Mouse (Mus musculus): ENCODE data around the gene Bmp4. TPM values are rescaled to one million over a fixed set of nuclear protein-coding genes. Genes with fewer than 3 reads are reported as not detected.

Gene Bmp4
- total RNA-seq, 2 experiments from 2014 or later = 5.0 to 5.4 TPM

DNA sequence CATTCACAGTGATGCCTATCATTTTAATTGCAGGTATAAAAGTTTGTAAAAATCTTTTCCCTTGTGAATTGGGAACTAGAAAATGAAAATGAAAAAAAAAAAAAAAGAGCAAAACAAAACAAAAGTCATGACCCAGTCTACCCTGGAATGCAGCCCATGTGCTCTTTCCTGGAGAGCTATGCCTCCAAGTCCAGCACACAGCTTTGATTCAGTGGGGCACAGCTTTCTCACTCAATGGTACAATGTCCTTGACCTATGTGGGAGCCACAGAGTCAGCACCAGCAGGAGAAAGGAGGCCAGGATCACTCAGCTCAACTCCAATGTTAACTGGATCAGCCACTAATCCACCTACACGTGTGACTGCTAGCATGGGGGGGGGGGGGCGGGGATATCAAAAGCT, 9.5 kb upstream of the Bmp4 start:
- TF ChIP-seq CTCF (IDR thresholded peaks at IDR 0.05) = no peak
- H3K4me3 ChIP-seq = no peak overlapping the region
- no peak overlapping the region for H3K27ac ChIP-seq
- DNase-seq = no peak
- intact Hi-C loops (cut with DNase I) = no loop called here

DNA sequence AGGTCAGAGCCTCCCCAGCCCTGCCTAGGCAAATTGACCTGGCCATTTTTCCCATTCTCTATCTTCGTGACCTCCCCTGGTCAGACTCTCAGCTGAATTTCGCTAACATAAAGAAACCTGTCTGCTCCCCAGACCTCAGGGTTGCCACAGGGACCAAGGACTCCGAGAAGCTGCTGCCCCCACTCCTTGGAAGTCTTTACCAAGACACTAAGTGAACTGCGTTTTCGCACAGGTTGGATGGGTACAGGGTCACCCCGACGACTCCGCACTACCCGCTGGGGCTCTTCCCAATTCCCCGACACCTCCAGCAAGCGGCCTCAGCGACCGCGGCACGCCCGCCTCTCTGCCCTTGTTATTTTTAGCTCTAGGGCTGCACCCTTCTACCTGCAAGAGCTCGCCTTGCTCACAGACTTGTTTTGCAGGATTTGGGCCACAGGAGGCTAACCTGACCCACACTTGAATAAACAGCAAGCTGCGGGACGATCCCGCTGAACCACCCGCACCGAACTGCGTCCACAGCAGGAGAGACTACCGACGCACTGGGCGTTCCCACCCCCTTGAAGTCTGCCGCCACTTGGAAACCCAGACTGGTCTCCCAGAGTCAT, 7.7 kb upstream of the Bmp4 start:
- peak overlapping the region; percentile 39 for H3K4me3 ChIP-seq
- no peak for DNase-seq
- intact Hi-C loops (cut with DNase I) = no loop called here

DNA sequence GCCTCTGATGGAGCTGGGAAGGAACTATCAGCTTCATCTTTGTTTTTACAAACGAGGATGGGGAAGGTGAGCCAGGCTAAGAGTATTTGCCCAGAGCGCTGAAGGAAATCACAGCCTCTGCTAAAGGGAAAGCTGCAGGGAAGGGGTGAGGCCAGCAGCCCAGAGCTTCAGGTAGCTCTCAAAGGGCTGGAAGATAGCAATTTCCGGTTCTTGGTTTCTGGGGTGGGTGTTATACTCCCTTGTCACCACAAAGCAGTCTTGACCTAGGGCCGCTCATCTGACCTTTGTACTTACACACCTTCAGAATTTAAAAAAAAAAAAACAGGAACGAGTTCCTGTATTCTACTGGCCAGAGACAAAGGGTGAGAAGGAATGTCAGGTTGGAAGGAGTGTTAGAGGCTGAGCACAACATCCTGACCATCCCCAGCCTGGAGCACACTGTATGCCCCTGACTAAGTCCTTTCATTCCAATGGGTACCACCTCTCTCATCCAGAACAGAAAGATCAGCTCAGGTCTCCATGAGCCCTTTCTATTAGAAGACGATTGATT, 1.2 kb upstream of the Bmp4 start:
- Histone ChIP-seq H3K4me3 (no peak overlapping the region), H3K27ac (no peak overlapping the region)
- no peak for DNase-seq
- intact Hi-C loops (cut with DNase I) = no loop called here
- no peak for TF ChIP-seq CTCF (IDR thresholded peaks at IDR 0.05)

More for the DNA sequence above, 7.7 kb upstream of the Bmp4 start:
- no peak overlapping the region for H3K27ac ChIP-seq
- TF ChIP-seq CTCF (IDR thresholded peaks at IDR 0.05) = peak; percentile 5; the same call in 1 of the 2 replicates

GRCm38 (mm10) chr14:46389438-46390248, 826 bp downstream of the Bmp4 start:
- DNase-seq = no peak
- no peak for TF ChIP-seq CTCF (IDR thresholded peaks at IDR 0.05)
- intact Hi-C loops (cut with DNase I) = loop anchor here (5.0 to 10.0 kb wide), 3 partner anchors 72 to 335 kb away; no protein-coding TSS in a partner anchor
- H3K27ac ChIP-seq = peak overlapping the region; percentile 84
- peak overlapping the region; percentile 71 for H3K4me3 ChIP-seq

- peak; percentile 70 for DNase-seq
- intact Hi-C loops (cut with DNase I) = loop anchor here (5.0 to 10.0 kb wide), 3 partner anchors 71 to 336 kb away; no protein-coding TSS in a partner anchor
- Histone ChIP-seq H3K27ac (peak overlapping the region; percentile 84), H3K4me3 (peak overlapping the region; percentile 71)
- peak; percentile 56 for TF ChIP-seq CTCF (IDR thresholded peaks at IDR 0.05)
These were observed 1.8 kb downstream of the Bmp4 start for GRCm38 (mm10) chr14:46388636-46389035.

- intact Hi-C loops (cut with DNase I) = loop anchor here (5.0 to 10.0 kb wide), 3 partner anchors 71 to 337 kb away; no protein-coding TSS in a partner anchor
- peak; percentile 72 for DNase-seq
- Histone ChIP-seq H3K4me3 (peak overlapping the region; percentile 71), H3K27ac (peak overlapping the region; percentile 84)
- no peak; the same call in 1 of the 2 replicates for TF ChIP-seq CTCF (IDR thresholded peaks at IDR 0.05)
These were observed 2.5 kb downstream of the Bmp4 start for GRCm38 (mm10) chr14:46387821-46388481.

- TF ChIP-seq CTCF (IDR thresholded peaks at IDR 0.05) = no peak
- intact Hi-C loops (cut with DNase I) = loop anchor here (5.0 to 10.0 kb wide), 3 partner anchors 70 to 337 kb away; no protein-coding TSS in a partner anchor
- peak; percentile 92 for DNase-seq
These were observed 3.2 kb downstream of the Bmp4 start for GRCm38 (mm10) chr14:46387357-46387671.

GRCm38 (mm10) chr14:46386478-46387356, 3.8 kb downstream of the Bmp4 start:
- intact Hi-C loops (cut with DNase I) = loop anchor here (5.0 to 10.0 kb wide), 3 partner anchors 69 to 338 kb away; no protein-coding TSS in a partner anchor
- H3K4me3 ChIP-seq = peak overlapping the region; percentile 71
- DNase-seq = peak; percentile 50
- TF ChIP-seq CTCF (IDR thresholded peaks at IDR 0.05) = no peak
- peak overlapping the region; percentile 84 for H3K27ac ChIP-seq

More at GRCm38 (mm10) chr14:46387357-46387671, 3.2 kb downstream of the Bmp4 start:
- Histone ChIP-seq H3K27ac (peak overlapping the region; percentile 84), H3K4me3 (peak overlapping the region; percentile 71)

DNA sequence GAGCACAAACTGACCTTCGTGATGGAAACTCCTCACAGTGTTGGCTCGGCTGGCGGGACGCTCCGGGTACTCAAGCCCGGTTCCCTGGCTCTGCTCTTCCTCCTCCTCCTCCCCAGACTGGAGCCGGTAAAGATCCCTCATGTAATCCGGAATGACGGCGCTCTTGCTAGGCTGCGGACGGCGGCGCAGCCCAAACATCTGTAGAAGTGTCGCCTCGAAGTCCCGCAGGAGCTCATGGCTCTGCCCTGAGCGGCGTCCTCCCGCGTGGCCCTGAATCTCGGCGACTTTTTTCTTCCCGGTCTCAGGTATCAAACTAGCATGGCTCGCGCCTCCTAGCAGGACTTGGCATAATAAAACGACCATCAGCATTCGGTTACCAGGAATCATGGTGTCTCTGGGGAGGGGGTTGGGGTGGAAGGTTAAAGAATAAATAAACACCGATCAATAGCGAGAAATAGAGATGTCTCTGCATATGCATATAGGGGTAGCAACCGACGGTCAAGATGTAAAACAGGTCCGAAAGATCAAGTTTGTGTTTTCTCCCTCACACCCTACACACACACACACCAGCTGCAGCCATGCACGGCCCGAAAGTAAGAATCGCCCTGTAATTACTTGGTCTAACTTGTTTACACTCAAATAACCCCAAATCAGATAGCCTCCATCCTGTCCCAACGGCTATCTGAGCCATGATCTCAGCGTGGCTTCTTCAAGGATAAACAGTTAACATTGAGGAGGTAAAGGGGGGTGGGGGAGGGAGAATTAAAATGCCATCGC, 4.6 kb downstream of the Bmp4 start:
- peak overlapping the region; percentile 84 for H3K27ac ChIP-seq
- peak overlapping the region; percentile 71 for H3K4me3 ChIP-seq
- peak; percentile 45 for DNase-seq
- no peak for TF ChIP-seq CTCF (IDR thresholded peaks at IDR 0.05)
- intact Hi-C loops (cut with DNase I) = loop anchor here (5.0 to 10.0 kb wide), 3 partner anchors 69 to 339 kb away; no protein-coding TSS in a partner anchor

GRCm38 (mm10) chr14:46384946-46385691, 5.3 kb downstream of the Bmp4 start:
- Histone ChIP-seq H3K27ac (peak overlapping the region; percentile 84), H3K4me3 (peak overlapping the region; percentile 71)
- TF ChIP-seq CTCF (IDR thresholded peaks at IDR 0.05) = no peak
- DNase-seq = no peak
- intact Hi-C loops (cut with DNase I) = loop anchor here (5.0 to 10.0 kb wide), 4 partner anchors 68 to 393 kb away; no protein-coding TSS in a partner anchor

Measured in gastrocnemius, adult 2 months (tissue).